Mouse (Mus musculus) limb, embryonic 13.5 days (tissue): ENCODE measurements around the gene Sept7. TPM values are rescaled to one million over a fixed set of nuclear protein-coding genes. Genes with fewer than 3 reads are reported as not detected.

Experiments
- ATAC-seq: fragments of 200-750 bp; cut with Nextera tagmentation; 2 replicates; pipeline ENCODE4 v1.8.0; 2017; ENCODE audit warnings: low read depth, moderate number of reproducible peaks, moderate TSS enrichment; ENCODE audit not compliant: low FRiP score
- H3K27ac ChIP-seq: fragments of 300-500 bp; sonication (generic); 2 replicates; pipeline ENCODE4 v1.5.1; 2015; ENCODE audit warnings: inconsistent platforms, mild to moderate bottlenecking, moderate library complexity
- H3K27me3 ChIP-seq: fragments of 300-500 bp; sonication (generic); 2 replicates; pipeline ENCODE4 v1.6.1; 2015; ENCODE audit warnings: mild to moderate bottlenecking, inconsistent platforms
- H3K36me3 ChIP-seq: fragments of 300-500 bp; sonication (generic); 2 replicates; pipeline ENCODE4 v1.6.1; 2015; ENCODE audit warnings: inconsistent platforms, mild to moderate bottlenecking, moderate library complexity
- H3K4me1 ChIP-seq: fragments of 300-500 bp; sonication (generic); 2 replicates; pipeline ENCODE4 v1.6.1; 2015; ENCODE audit warnings: inconsistent platforms
- H3K4me2 ChIP-seq: fragments of 300-500 bp; sonication (generic); replicated peaks from 2 replicates; pipeline ENCODE4 v1.6.1; 2015; ENCODE audit warnings: inconsistent platforms, mild to moderate bottlenecking, moderate library complexity
- H3K4me3 ChIP-seq: fragments of 300-500 bp; sonication (generic); 2 replicates; pipeline ENCODE4 v1.5.1; 2015; ENCODE audit warnings: moderate library complexity, mild to moderate bottlenecking, inconsistent platforms
- H3K9ac ChIP-seq: fragments of 300-500 bp; sonication (generic); 2 replicates; pipeline ENCODE4 v1.6.1; 2015; ENCODE audit warnings: mild to moderate bottlenecking, inconsistent platforms
- H3K9me3 ChIP-seq: fragments of 300-500 bp; sonication (generic); 2 replicates; pipeline ENCODE4 v1.6.1; 2016; ENCODE audit warnings: inconsistent platforms
- WGBS: fragments of 180-500 bp; shearing (Covaris S2); methylation state at CpG from one replicate; pipeline ENCODE4 v1.1.7; 2015; 5-methylcytosine and 5-hydroxymethylcytosine counted together
- polyA plus RNA-seq: library from polyadenylated mRNA; unstranded; fragments of >200 nt; fragmentation: Nextera tagmentation; extraction: Ambion mirVana; gene quantifications from 2 replicates; pipeline ENCODE4 v1.2.1, GENCODE M21; 2015

Gene Sept7
- polyA plus RNA-seq, 1 experiment from 2014 or later, result 324 TPM

DNA sequence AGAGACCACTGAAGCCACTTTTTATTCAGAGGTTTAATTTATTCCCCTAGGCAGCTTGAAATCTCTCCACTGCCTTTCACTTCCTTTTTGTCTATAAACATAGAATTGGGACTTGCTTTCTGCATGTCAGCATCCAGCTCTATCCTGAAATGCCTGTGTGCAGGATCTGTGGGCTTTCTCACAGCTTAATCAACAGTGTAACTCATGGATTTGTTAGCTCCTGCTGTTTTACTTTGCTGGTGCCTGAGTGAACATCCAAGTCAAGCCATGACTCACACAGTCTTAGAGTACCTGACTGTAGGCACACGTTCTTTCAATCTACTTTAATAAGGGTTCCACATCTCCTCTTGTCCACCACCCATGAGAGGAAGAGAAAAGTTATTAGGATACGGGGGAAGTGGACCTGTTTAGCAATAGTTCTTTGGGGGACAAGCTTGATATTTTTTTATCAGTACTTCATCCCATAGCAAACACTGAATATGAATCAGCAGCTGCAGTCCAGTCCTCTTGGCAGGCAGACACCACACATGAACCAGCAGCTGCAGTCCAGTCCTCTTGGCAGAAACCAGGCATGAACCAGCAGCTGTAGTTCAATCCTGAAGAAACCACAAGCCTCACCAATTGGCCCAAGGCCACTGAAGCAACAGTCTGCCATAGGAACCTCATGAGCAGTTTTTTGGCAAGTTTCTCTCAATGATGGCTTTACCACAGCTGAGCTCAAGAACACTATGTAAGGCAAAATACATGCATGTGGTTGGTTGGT lies 85.4 kb downstream of the Sept7 start:
- no peaks in the 10 kb centered on the region for H3K4me1 ChIP-seq
- no peak overlapping the region for H3K27ac ChIP-seq
- no peaks in the 10 kb centered on the region for H3K9me3 ChIP-seq
- no peak overlapping the region for H3K4me2 ChIP-seq
- ATAC-seq, result no peak
- no peaks in the 10 kb centered on the region for H3K27me3 ChIP-seq
- no peak overlapping the region for H3K9ac ChIP-seq
- 86% methylated on average over 2 of the region's 2 CpGs for WGBS
- H3K36me3 ChIP-seq, result no peaks in the 10 kb centered on the region
- H3K4me3 ChIP-seq, result no peak overlapping the region

DNA sequence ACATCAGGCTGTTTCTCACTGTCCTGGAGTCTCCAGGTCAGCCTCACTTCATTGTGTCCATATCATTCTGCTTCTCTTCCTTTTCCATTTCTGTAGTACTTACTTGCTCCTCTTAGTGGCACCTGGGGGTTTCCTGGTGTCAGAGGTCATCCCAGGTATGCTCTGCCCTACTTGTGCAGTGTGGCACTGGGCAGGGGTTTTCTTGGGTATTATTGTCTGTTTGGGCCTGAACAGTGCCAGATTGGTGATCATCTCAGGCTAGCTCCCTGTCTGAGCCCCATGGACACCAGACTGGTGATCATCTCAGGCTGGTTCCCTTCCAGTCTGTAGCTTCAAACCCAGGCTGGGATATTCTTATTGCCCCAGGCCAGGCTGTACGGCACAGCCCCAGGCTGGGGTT lies 88.2 kb downstream of the Sept7 start:
- H3K9ac ChIP-seq, result no peak overlapping the region
- ATAC-seq, result no peak

DNA sequence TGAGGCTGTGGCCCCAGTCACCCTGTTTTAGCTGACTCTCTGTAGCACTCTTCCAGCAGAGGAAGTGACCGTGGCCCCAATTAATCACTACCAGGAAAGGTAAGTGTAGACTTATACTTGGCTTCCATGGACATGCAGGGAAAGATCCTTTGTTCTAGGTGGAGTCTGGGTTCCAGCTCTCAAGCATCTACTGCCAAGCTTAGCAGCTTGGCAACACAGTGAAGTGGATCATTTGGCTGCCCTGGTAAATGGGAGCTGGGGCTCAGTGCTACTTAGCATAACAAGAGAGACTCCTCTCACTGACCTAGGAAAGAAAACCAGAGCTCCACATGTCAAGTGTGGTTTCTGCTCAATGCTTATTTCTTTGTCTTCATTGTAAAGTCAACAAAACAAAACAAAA lies 101.5 kb downstream of the Sept7 start:
- H3K4me3 ChIP-seq, result no peak overlapping the region
- H3K27me3 ChIP-seq, result no peaks in the 10 kb centered on the region
- no peak overlapping the region for H3K27ac ChIP-seq
- H3K9ac ChIP-seq, result no peak overlapping the region
- WGBS, result 83% methylated on average over 1 of the region's 1 CpGs
- no peak for ATAC-seq
- H3K4me2 ChIP-seq, result no peak overlapping the region
- no peaks in the 10 kb centered on the region for H3K4me1 ChIP-seq
- 0 out of 2 replicates have a peak, but pooled peaks cover 5% of the 10 kb centered on the region for H3K9me3 ChIP-seq
- no peaks in the 10 kb centered on the region for H3K36me3 ChIP-seq

More for the DNA sequence above, 88.2 kb downstream of the Sept7 start:
- no peak overlapping the region for H3K27ac ChIP-seq
- no peaks in the 10 kb centered on the region for H3K4me1 ChIP-seq
- no peaks in the 10 kb centered on the region for H3K9me3 ChIP-seq
- no peaks in the 10 kb centered on the region for H3K27me3 ChIP-seq
- H3K4me3 ChIP-seq, result no peak overlapping the region
- H3K4me2 ChIP-seq, result no peak overlapping the region
- H3K36me3 ChIP-seq, result no peaks in the 10 kb centered on the region
- WGBS, result 76% methylated on average over 1 of the region's 1 CpGs

DNA sequence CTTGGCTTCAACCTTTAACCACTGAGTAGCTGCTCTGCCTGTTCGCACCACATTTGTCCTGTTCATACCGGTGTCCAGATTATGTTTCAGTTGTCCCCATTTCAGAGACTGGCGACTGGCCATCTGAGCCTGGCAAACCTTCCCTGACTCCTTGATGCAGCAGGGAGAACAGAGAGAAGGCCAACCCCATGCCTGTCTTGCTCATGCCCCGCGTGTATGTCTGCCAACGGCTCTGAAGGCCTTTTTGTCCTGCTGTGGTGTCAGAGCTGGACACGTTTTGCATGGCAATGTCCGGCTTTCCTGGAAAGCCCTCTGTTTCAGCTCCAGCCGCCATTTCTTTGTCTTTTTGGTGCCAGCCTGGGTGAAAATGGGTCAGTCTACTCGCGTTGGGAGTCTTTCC lies 103.6 kb downstream of the Sept7 start:
- no peak overlapping the region for H3K4me2 ChIP-seq
- no peaks in the 10 kb centered on the region for H3K4me1 ChIP-seq
- no peaks in the 10 kb centered on the region for H3K27me3 ChIP-seq
- H3K9me3 ChIP-seq, result 0 out of 2 replicates have a peak, but pooled peaks cover 5% of the 10 kb centered on the region
- H3K9ac ChIP-seq, result no peak overlapping the region
- no peaks in the 10 kb centered on the region for H3K36me3 ChIP-seq
- no peak overlapping the region for H3K27ac ChIP-seq
- WGBS, result 93% methylated on average over 11 of the region's 11 CpGs
- H3K4me3 ChIP-seq, result no peak overlapping the region
- no peak for ATAC-seq

- Histone ChIP-seq H3K27me3 (no peaks in the 10 kb centered on the region), H3K9ac (no peak overlapping the region), H3K36me3 (no peaks in the 10 kb centered on the region), H3K4me3 (no peak overlapping the region), H3K4me1 (no peaks in the 10 kb centered on the region), H3K9me3 (0 out of 2 replicates have a peak, but pooled peaks cover 5% of the 10 kb centered on the region), H3K27ac (no peak overlapping the region), H3K4me2 (no peak overlapping the region)
- ATAC-seq, result no peak
- 95% methylated on average over 12 of the region's 12 CpGs for WGBS
Observed at GRCm38 (mm10) chr9:25357589-25357988, 105.3 kb downstream of the Sept7 start.

DNA sequence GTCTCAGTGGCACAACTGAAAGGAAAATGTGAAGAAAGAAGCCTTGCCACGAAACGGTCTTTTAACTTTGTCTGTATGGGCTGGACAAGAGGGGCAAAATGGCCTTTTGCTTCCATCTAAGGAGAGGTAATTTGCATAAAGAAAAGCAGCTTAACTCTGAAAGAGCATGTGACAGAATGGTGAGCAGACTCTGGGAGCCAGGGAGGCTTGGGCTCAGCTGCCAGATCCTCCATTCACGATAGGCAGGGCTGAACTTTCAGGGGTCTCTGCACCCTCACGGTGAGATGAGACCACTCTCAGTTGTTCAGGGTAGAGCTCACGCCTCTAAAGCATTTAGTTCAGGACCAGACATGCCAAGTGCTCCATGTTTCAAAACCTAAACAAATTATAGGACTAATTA lies 105.8 kb downstream of the Sept7 start:
- Histone ChIP-seq H3K9ac (no peak overlapping the region), H3K4me2 (no peak overlapping the region), H3K27ac (no peak overlapping the region), H3K9me3 (0 out of 2 replicates have a peak, but pooled peaks cover 5% of the 10 kb centered on the region), H3K4me3 (no peak overlapping the region), H3K27me3 (no peaks in the 10 kb centered on the region), H3K36me3 (no peaks in the 10 kb centered on the region), H3K4me1 (no peaks in the 10 kb centered on the region)
- WGBS, result 78% methylated on average over 5 of the region's 5 CpGs
- ATAC-seq, result no peak

Other genes with a start within 250 kb of the Sept7 start
- not detected in 2 replicates for gene Gm10181, start 163.0 kb upstream of the Sept7 start, polyA plus RNA-seq
- gene Herpud2, start 100.6 kb upstream of the Sept7 start, polyA plus RNA-seq, result 29.5 and 30.2 TPM in 2 replicates
- 22.8 and 23.0 TPM in 2 replicates for gene Eepd1, start 229.1 kb downstream of the Sept7 start, polyA plus RNA-seq